Mouse (Mus musculus) 416B (cell line): ENCODE measurements at regions not wholly inside any gene's neighbourhood (a gene's known extent, or its start where the extent isn't known, plus 50 kb on each side); places are given as distances from the start of the nearest gene placed in this dataset.
A peak's percentile ranks its signal among the peaks of the same experiment; 100 is the strongest.
"Not testable (repeated sequence)": the region's sequence is repeated elsewhere in the genome, so short reads cannot be mapped to it uniquely, and the experiment has no call there.

Experiments
- DNase-seq: peaks from one replicate; pipeline ENCODE4 v3.0.0; 2011; ENCODE audit warnings: low read depth

GRCm38 (mm10) chr1:42546879-42547278 lies 148.7 kb upstream of the Pou3f3 start:
- DNase-seq, result no peak

- no peak for DNase-seq
These were observed 138.3 kb upstream of the Pou3f3 start for GRCm38 (mm10) chr1:42557301-42557700.

- DNase-seq, result no peak
These were observed 127.9 kb upstream of the Pou3f3 start for GRCm38 (mm10) chr1:42567640-42568039.

- DNase-seq, result no peak
These were observed 110.4 kb upstream of the Pou3f3 start for GRCm38 (mm10) chr1:42585191-42585590.

- no peak for DNase-seq
These were observed 107.1 kb upstream of the Pou3f3 start for GRCm38 (mm10) chr1:42588499-42588898.

- no peak for DNase-seq
These were observed 106.1 kb upstream of the Pou3f3 start for GRCm38 (mm10) chr1:42589442-42589841.

GRCm38 (mm10) chr1:42591855-42592254 lies 103.7 kb upstream of the Pou3f3 start:
- DNase-seq, result peak; percentile 5

GRCm38 (mm10) chr1:42597065-42597464 lies 98.5 kb upstream of the Pou3f3 start:
- no peak for DNase-seq

- no peak for DNase-seq
These were observed 96.3 kb upstream of the Pou3f3 start for GRCm38 (mm10) chr1:42599238-42599637.

- DNase-seq, result no peak
These were observed 89.3 kb upstream of the Pou3f3 start for GRCm38 (mm10) chr1:42606251-42606650.

GRCm38 (mm10) chr1:42607466-42608043 lies 88.0 kb upstream of the Pou3f3 start:
- not testable (repeated sequence) for DNase-seq

GRCm38 (mm10) chr1:42623766-42624165 lies 71.8 kb upstream of the Pou3f3 start:
- DNase-seq, result no peak

GRCm38 (mm10) chr1:42628800-42629199 lies 66.8 kb upstream of the Pou3f3 start:
- no peak for DNase-seq

- DNase-seq, result no peak
These were observed 65.9 kb upstream of the Pou3f3 start for GRCm38 (mm10) chr1:42629465-42630261.

- no peak for DNase-seq
These were observed 63.3 kb upstream of the Pou3f3 start for GRCm38 (mm10) chr1:42632286-42632685.

- DNase-seq, result no peak
These were observed 59.0 kb upstream of the Pou3f3 start for GRCm38 (mm10) chr1:42636558-42636957.
